Mouse (Mus musculus): ENCODE measurements around the gene Fbxo27.

DNA sequence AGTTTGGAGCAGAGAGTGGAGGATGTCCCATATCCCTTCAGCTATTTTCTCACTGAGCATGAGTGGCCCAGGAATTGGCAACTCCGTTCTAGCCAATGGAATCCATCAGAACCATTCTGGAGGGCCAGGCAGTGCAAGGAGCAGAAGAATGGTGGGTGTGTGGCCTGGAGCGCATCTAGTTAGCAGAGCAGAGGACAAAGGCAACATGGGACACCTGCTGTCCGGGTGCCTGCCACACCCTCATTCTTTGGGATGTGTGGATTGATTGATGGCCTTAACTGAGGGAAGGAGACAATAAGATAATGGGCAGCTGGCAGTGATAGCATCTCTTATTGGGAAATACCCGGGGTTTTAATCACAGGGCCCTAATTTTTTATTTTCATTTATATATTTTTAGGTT lies 36.2 kb upstream of the Fbxo27 start:
- TF ChIP-seq CTCF (IDR thresholded peaks at IDR 0.05; ENCODE audit: low read depth, low read length) (no peak), GATA1 (IDR thresholded peaks at IDR 0.05; ENCODE audit: borderline replicate concordance, low read length) (no peak), TAL1 (conservative IDR thresholded peaks at IDR 0.05; ENCODE audit: low read depth, low read length) (no peak), GATA2 (IDR thresholded peaks at IDR 0.05; ENCODE audit: borderline replicate concordance, low read depth, low read length) (no peak)
